Mouse (Mus musculus): ENCODE results near the gene Ly6g5b. TPM values are rescaled to one million over a fixed set of nuclear protein-coding genes. Genes with fewer than 3 reads are reported as not detected.

Gene Ly6g5b
- polyA plus RNA-seq, 1 experiment from 2014 or later = 0.44 TPM

DNA sequence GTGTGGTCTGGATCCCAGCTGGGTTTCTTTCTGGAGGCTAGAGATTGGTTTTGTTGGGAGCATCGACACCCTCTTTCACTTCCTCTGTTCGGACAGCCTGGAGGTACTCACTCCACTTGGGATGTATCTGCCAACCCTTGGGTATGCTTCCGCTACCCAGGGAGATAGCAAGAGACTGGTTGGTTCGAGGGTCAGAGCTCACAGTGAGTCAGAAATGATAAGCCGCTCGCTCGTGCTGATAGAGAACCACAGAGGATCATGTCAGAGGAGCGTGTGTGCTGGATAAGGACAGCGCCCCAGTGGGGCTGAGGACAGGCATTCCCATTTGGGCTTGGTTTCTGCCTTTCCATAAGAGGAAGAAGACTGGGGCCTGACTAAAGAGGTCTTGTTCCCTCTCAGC lies 35.5 kb downstream of the Ly6g5b start:
- H3K36me3 ChIP-seq (replicated peaks; ENCODE audit: control insufficient read depth, insufficient read depth) = no peaks in the 10 kb centered on the region
- 0 out of 2 replicates have a peak, but pooled peaks cover 5% of the 10 kb centered on the region for H3K4me1 ChIP-seq (replicated peaks; ENCODE audit: control insufficient read depth, insufficient read depth, low read length)
- ATAC-seq (ENCODE audit: low FRiP score) (no peak), DNase-seq (ENCODE audit: low spot score) (no peak)
- no peaks in the 10 kb centered on the region for H3K27me3 ChIP-seq (ENCODE audit: control insufficient read depth, insufficient read depth, low read length)
- H3K9me3 ChIP-seq (ENCODE audit: control insufficient read depth, low read length) = no peaks in the 10 kb centered on the region
- no peak overlapping the region for H3K4me2 ChIP-seq (replicated peaks)
- no peak overlapping the region for H3K4me3 ChIP-seq (replicated peaks; ENCODE audit: low read length)
- no peak overlapping the region for H3K9ac ChIP-seq
- WGBS = 70% methylated on average over 9 of the region's 9 CpGs
- H3K27ac ChIP-seq = no peak overlapping the region

DNA sequence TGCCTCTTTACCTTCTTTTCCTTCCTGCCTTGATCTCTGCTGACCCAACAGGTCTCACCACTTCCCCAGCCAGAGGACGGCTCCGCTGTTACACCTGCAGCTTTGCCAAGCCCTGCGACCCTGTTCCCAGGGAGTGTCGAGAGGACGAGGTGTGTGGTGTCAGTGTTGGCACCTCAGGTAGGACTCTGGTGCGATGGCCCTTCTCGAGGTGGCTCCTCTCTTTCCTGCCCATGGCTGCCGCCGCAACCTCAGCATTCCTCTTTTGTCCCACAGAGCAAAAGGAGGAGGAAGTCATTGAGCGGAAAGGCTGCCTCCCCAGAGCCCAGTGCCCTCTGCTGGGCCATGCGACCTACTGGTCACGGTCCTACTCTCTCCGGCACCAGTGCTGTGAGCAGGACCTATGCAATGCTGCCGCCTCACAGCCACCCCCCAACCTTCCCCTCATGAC lies 37.4 kb downstream of the Ly6g5b start, which contains the start of gene Ly6g6d:
TSS of gene Ly6g6d (minus strand) at position 280 of the 448 bp plus-strand sequence.
- H3K9ac ChIP-seq = no peak within 1 kb of the TSS; the same call in 1 of the 2 replicates
- no peak for DNase-seq (ENCODE audit: low spot score)
- peak within 1 kb of the TSS; percentile 38 for H3K4me2 ChIP-seq (replicated peaks)
- ATAC-seq (ENCODE audit: low FRiP score) = no peak
- no peaks in the 10 kb centered on the region for H3K9me3 ChIP-seq (ENCODE audit: control insufficient read depth, low read length)
- peak within 1 kb of the TSS; percentile 6; the same call in 1 of the 2 replicates for H3K4me3 ChIP-seq (replicated peaks; ENCODE audit: low read length)
- 0 out of 2 replicates have a peak, but pooled peaks cover 5% of the 10 kb centered on the region for H3K4me1 ChIP-seq (replicated peaks; ENCODE audit: control insufficient read depth, insufficient read depth, low read length)
- 13% methylated on average over 14 of the region's 14 CpGs for WGBS
- H3K36me3 ChIP-seq (replicated peaks; ENCODE audit: control insufficient read depth, insufficient read depth) = no peaks in the 10 kb centered on the region
- H3K27ac ChIP-seq = no peak within 1 kb of the TSS
- H3K27me3 ChIP-seq (ENCODE audit: control insufficient read depth, insufficient read depth, low read length) = no peaks in the 10 kb centered on the region

DNA sequence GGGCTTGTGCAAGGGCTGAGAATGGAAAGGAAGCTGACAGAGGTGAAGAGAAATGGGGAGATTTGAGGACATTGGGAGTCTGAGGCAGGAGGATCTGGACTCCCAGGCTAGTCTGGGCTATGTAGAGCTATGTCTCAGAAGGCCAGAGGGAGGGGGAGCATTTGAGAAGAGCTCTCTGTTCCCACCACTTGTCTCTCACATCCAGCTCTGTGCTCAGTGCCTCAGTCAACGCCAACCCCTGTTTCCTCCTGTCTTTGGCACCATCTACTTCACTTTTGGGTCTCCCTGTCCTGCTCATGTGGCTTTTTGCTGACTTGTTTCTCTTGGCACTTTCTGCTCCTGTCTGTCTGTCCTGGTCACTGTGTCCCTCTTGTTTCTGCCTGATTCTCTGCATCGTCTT lies 37.9 kb downstream of the Ly6g5b start:
- ATAC-seq (ENCODE audit: low FRiP score) (no peak), DNase-seq (ENCODE audit: low spot score) (no peak)
- WGBS = 67% methylated on average over 2 of the region's 2 CpGs
- Histone ChIP-seq H3K9me3 (ENCODE audit: control insufficient read depth, low read length) (no peaks in the 10 kb centered on the region), H3K9ac (no peak overlapping the region), H3K4me3 (replicated peaks; ENCODE audit: low read length) (0 out of 2 replicates have a peak overlapping the region, but pooled peaks have one; percentile 6), H3K27ac (no peak overlapping the region), H3K4me2 (replicated peaks) (peak overlapping the region; percentile 38), H3K4me1 (replicated peaks; ENCODE audit: control insufficient read depth, insufficient read depth, low read length) (0 out of 2 replicates have a peak, but pooled peaks cover 5% of the 10 kb centered on the region), H3K27me3 (ENCODE audit: control insufficient read depth, insufficient read depth, low read length) (no peaks in the 10 kb centered on the region), H3K36me3 (replicated peaks; ENCODE audit: control insufficient read depth, insufficient read depth) (no peaks in the 10 kb centered on the region)

DNA sequence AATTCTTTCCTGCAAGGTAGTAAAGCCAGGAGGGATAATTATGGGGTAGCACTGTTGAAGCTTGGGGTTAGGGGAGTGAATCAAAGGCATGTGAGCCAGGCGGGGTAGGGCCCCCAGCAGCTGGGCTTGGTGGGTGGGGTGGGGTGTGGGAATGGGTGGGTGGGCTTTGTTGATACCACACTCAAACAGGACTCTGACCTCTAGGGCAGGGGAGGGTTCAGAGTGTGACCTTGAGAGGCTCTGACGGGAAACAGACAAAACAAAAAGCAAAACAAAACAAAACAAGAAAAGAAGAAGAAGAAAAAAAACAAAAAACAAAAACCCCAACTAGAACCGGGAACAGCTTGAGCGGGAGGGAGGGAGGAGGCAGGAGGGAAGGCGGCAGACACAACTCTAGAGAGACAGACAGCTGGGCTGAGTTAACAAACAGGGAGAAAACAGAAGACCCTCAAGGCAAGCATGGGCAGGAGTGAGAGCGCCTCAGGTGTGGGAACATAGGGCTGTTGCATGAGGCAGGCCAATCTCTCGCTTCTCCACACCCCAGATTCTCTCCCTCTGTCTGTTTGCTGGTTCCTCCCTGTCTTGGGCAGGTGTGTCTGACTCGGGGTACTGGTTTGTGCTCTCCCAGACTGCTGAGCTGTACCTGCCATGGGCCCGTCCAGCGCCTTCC lies 38.6 kb downstream of the Ly6g5b start, which contains the start of gene Ly6g6e:
TSS of gene Ly6g6e (plus strand) at position 396 of the 670 bp plus-strand sequence.
- no peak for ATAC-seq (ENCODE audit: low FRiP score)
- Histone ChIP-seq H3K4me1 (replicated peaks; ENCODE audit: control insufficient read depth, insufficient read depth, low read length) (0 out of 2 replicates have a peak, but pooled peaks cover 5% of the 10 kb centered on the region), H3K4me2 (replicated peaks) (peak within 1 kb of the TSS; percentile 38), H3K4me3 (replicated peaks; ENCODE audit: low read length) (peak within 1 kb of the TSS; percentile 6; the same call in 1 of the 2 replicates), H3K36me3 (replicated peaks; ENCODE audit: control insufficient read depth, insufficient read depth) (no peaks in the 10 kb centered on the region), H3K27ac (no peak within 1 kb of the TSS), H3K9me3 (ENCODE audit: control insufficient read depth, low read length) (no peaks in the 10 kb centered on the region), H3K27me3 (ENCODE audit: control insufficient read depth, insufficient read depth, low read length) (no peaks in the 10 kb centered on the region), H3K9ac (no peak within 1 kb of the TSS; the same call in 1 of the 2 replicates)
- WGBS = 42% methylated on average over 10 of the region's 10 CpGs
- DNase-seq (ENCODE audit: low spot score) = no peak

DNA sequence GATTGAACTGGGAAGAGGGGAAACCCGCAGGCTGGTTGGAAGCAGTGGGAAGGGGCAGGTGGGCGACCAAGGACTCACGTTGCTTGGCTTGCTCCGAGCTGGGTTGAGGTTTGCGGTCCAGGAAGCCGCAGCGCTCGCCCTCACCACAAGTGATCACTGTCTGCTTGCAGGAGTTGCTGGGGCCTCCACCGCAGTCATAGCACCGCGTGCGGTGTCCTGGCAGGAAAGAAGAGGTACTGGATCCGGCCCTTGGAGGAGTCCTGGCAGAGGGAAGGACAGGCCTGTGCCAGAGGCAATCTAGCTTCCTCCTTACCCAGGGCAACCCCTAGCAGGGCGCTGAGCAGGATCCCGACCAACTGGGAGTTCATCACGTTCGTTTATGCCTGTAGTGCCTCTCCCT lies 41.1 kb downstream of the Ly6g5b start:
- no peaks in the 10 kb centered on the region for H3K36me3 ChIP-seq (replicated peaks; ENCODE audit: control insufficient read depth, insufficient read depth)
- no peak overlapping the region for H3K27ac ChIP-seq
- no peak overlapping the region for H3K9ac ChIP-seq
- H3K4me2 ChIP-seq (replicated peaks) = no peak overlapping the region
- no peak overlapping the region for H3K4me3 ChIP-seq (replicated peaks; ENCODE audit: low read length)
- ATAC-seq (ENCODE audit: low FRiP score) (no peak), DNase-seq (ENCODE audit: low spot score) (no peak)
- H3K9me3 ChIP-seq (ENCODE audit: control insufficient read depth, low read length) = no peaks in the 10 kb centered on the region
- H3K27me3 ChIP-seq (ENCODE audit: control insufficient read depth, insufficient read depth, low read length) = no peaks in the 10 kb centered on the region
- WGBS = 57% methylated on average over 17 of the region's 17 CpGs
- H3K4me1 ChIP-seq (replicated peaks; ENCODE audit: control insufficient read depth, insufficient read depth, low read length) = 0 out of 2 replicates have a peak, but pooled peaks cover 5% of the 10 kb centered on the region

DNA sequence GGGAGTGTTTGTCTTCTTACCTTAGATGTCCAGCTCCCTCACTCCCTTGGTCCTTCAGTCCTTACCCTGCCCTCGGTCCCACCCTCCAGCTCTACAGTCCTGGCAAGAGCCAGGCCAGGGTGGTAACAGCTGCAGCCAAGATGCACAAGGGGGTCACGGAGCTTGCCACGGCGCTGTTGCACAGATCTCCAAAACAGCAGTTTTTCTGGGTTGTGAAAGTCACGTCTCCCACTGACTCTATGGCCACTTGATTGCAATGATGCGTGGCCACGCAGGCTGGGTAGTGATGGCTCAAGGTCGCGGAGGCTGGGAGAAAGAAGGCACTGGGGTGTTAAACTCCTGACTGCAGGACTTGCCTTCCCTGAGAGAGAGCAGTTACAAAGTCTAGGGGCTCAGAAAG lies 43.8 kb downstream of the Ly6g5b start:
- no peak for ATAC-seq (ENCODE audit: low FRiP score)
- DNase-seq (ENCODE audit: low spot score) = no peak
- Histone ChIP-seq H3K4me1 (replicated peaks; ENCODE audit: control insufficient read depth, insufficient read depth, low read length) (no peaks in the 10 kb centered on the region), H3K36me3 (replicated peaks; ENCODE audit: control insufficient read depth, insufficient read depth) (no peaks in the 10 kb centered on the region), H3K9ac (no peak overlapping the region), H3K27ac (no peak overlapping the region), H3K9me3 (ENCODE audit: control insufficient read depth, low read length) (no peaks in the 10 kb centered on the region), H3K27me3 (ENCODE audit: control insufficient read depth, insufficient read depth, low read length) (peaks cover 8% of the 10 kb centered on the region), H3K4me2 (replicated peaks) (no peak overlapping the region), H3K4me3 (replicated peaks; ENCODE audit: low read length) (no peak overlapping the region)
- 85% methylated on average over 9 of the region's 9 CpGs for WGBS

DNA sequence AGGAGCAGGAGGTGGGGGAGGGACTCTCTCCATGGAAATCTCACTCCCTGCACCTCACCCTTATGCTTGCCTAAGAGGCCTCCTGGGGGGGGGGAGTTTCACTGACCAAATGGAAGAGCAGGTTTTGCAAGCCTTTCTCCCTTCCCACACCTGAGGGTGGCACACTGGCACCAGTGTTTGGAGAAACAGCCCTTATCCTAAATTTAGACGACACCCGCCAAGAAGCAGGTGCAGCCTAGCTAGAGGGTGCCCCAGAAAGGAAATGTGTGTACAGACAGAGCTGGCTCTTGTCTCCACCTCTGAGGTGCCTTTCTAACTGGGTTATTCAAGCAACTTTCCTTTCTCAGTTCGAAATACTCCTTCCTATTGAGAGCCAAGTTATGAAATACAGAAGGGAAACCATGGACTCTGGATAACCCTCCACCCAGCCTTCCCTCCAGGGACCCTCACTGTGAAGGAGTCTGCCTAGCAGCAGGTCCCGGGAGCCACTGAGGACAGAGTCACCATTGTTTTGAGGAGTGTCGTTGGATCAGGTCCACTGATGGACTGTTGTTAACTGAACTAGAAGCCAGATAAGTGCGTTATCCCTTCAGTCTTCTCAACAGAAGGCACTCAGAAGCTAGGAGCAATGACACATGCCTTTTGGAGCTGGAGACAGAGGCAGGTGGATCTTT lies 44.5 kb downstream of the Ly6g5b start:
- no peak for ATAC-seq (ENCODE audit: low FRiP score)
- H3K4me1 ChIP-seq (replicated peaks; ENCODE audit: control insufficient read depth, insufficient read depth, low read length) = no peaks in the 10 kb centered on the region
- no peak overlapping the region for H3K4me2 ChIP-seq (replicated peaks)
- 70% methylated on average over 6 of the region's 6 CpGs for WGBS
- H3K4me3 ChIP-seq (replicated peaks; ENCODE audit: low read length) = no peak overlapping the region
- H3K36me3 ChIP-seq (replicated peaks; ENCODE audit: control insufficient read depth, insufficient read depth) = no peaks in the 10 kb centered on the region
- no peak for DNase-seq (ENCODE audit: low spot score)
- H3K27ac ChIP-seq = no peak overlapping the region
- no peak overlapping the region for H3K9ac ChIP-seq
- peaks cover 15% of the 10 kb centered on the region for H3K27me3 ChIP-seq (ENCODE audit: control insufficient read depth, insufficient read depth, low read length)
- no peaks in the 10 kb centered on the region for H3K9me3 ChIP-seq (ENCODE audit: control insufficient read depth, low read length)

DNA sequence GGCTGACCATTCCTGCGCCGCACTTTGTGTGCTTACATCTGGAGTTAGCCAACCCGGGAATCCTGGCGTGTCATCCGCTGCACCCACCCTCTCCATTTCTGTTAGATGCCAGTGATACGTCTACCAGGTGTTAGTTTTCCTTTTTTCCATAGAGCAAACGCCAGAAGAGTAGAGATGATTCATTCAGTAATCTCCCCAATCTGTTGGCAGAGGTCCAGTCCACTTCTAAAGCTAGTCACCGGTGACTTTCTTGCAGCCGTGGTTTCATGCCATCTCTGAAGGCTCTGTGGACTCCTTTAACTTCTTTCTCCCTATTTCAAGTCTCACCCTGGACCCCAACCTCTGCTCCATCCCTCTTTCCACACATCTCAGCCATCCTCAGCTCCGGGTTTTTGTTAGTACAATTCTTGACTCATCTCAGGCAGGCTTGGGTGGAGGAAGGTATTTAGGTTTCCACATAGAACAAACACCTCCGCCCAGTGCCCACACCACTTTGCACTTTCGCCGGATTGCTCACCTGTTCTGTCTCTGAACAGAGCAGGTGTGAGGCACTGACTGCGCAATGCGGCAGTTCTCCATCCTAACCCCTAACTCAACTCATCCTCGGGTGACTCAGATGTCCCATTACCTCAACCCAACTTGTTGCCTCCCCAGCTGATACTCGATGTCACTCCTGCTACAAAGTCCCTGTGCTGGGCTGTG lies 46.9 kb downstream of the Ly6g5b start:
- Histone ChIP-seq H3K4me1 (replicated peaks; ENCODE audit: control insufficient read depth, insufficient read depth, low read length) (peaks cover 5% of the 10 kb centered on the region), H3K36me3 (replicated peaks; ENCODE audit: control insufficient read depth, insufficient read depth) (peaks cover 3% of the 10 kb centered on the region; the same call in 1 of the 2 replicates), H3K9me3 (ENCODE audit: control insufficient read depth, low read length) (no peaks in the 10 kb centered on the region), H3K4me3 (replicated peaks; ENCODE audit: low read length) (no peak overlapping the region), H3K27ac (no peak overlapping the region), H3K27me3 (ENCODE audit: control insufficient read depth, insufficient read depth, low read length) (peaks cover 35% of the 10 kb centered on the region), H3K4me2 (replicated peaks) (no peak overlapping the region), H3K9ac (no peak overlapping the region)
- DNase-seq (ENCODE audit: low spot score) = no peak
- 87% methylated on average over 17 of the region's 17 CpGs for WGBS
- no peak for ATAC-seq (ENCODE audit: low FRiP score)

DNA sequence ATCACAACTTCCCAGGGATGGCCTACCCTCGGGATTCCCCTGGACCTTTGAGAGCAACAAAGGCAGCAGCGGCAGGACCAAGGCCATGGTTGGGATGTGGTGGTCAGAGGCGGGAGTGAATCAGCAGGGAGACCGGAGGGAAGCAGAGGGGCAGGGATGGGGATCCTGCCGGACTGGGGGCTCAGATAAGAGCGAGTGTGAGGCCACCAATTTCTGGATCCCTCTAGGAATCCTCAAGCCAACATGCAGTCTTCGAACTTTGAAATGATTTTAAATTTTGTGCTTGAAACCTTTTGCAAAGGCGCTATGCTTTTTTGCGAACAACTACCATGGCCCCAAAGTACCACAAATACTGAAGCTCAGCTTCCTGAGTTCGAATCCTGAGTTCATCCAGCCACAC lies 49.1 kb downstream of the Ly6g5b start, which contains the start of gene Mpig6b:
TSS of gene Mpig6b (minus strand) at position 101 of the 400 bp plus-strand sequence.
- peak within 1 kb of the TSS; percentile 26; the same call in 1 of the 2 replicates for H3K9ac ChIP-seq
- H3K27me3 ChIP-seq (ENCODE audit: control insufficient read depth, insufficient read depth, low read length) = peaks cover 35% of the 10 kb centered on the region
- 46% methylated on average over 10 of the region's 10 CpGs for WGBS
- peaks cover 5% of the 10 kb centered on the region for H3K4me1 ChIP-seq (replicated peaks; ENCODE audit: control insufficient read depth, insufficient read depth, low read length)
- DNase-seq (ENCODE audit: low spot score) (no peak), ATAC-seq (ENCODE audit: low FRiP score) (no peak)
- H3K27ac ChIP-seq = no peak within 1 kb of the TSS
- peak within 1 kb of the TSS; percentile 20 for H3K4me3 ChIP-seq (replicated peaks; ENCODE audit: low read length)
- H3K36me3 ChIP-seq (replicated peaks; ENCODE audit: control insufficient read depth, insufficient read depth) = peaks cover 24% of the 10 kb centered on the region
- H3K4me2 ChIP-seq (replicated peaks) = peak within 1 kb of the TSS; percentile 45
- H3K9me3 ChIP-seq (ENCODE audit: control insufficient read depth, low read length) = no peaks in the 10 kb centered on the region

Measured in hindbrain, embryonic 14.5 days (tissue).